Mouse (Mus musculus) intestine, postnatal 0 days (tissue): ENCODE data around the gene Tceal3. TPM values are rescaled to one million over a fixed set of nuclear protein-coding genes. Genes with fewer than 3 reads are reported as not detected.
"Not testable (repeated sequence)": the region's sequence is repeated elsewhere in the genome, so short reads cannot be mapped to it uniquely, and the experiment has no call there.

ENCODE experiments used
- ATAC-seq: fragments of 200-750 bp; cut with Nextera tagmentation; 2 replicates; pipeline ENCODE4 v1.8.0; 2017; ENCODE audit warnings: mild to moderate bottlenecking, moderate TSS enrichment, moderate library complexity
- H3K27ac ChIP-seq: fragments of 300-500 bp; sonication (generic); 2 replicates; pipeline ENCODE4 v1.5.1; 2014; ENCODE audit warnings: mild to moderate bottlenecking, low read depth, low read length, moderate library complexity
- H3K27me3 ChIP-seq: fragments of 300-500 bp; sonication (generic); replicated peaks from 2 replicates; pipeline ENCODE4 v1.6.1; 2014; ENCODE audit warnings: low read length, mixed read lengths; ENCODE audit not compliant: control insufficient read depth, insufficient read depth
- H3K36me3 ChIP-seq: fragments of 300-500 bp; sonication (generic); 2 replicates; pipeline ENCODE4 v1.6.1; 2014; ENCODE audit warnings: mild to moderate bottlenecking, moderate library complexity; ENCODE audit not compliant: control insufficient read depth, insufficient read depth
- H3K4me1 ChIP-seq: fragments of 300-500 bp; sonication (generic); replicated peaks from 2 replicates; pipeline ENCODE4 v1.6.1; 2014; ENCODE audit warnings: antibody characterized with exemption, low read length, mixed read lengths; ENCODE audit not compliant: control insufficient read depth, insufficient read depth
- H3K4me2 ChIP-seq: fragments of 300-500 bp; sonication (generic); replicated peaks from 2 replicates; pipeline ENCODE4 v1.6.1; 2014; ENCODE audit warnings: low read depth, mild to moderate bottlenecking, moderate library complexity
- H3K4me3 ChIP-seq: fragments of 300-500 bp; sonication (generic); 2 replicates; pipeline ENCODE4 v1.5.1; 2014; ENCODE audit warnings: low read depth, low read length
- H3K9ac ChIP-seq: fragments of 300-500 bp; sonication (generic); 2 replicates; pipeline ENCODE4 v1.6.1; 2014; ENCODE audit warnings: mild to moderate bottlenecking, low read depth, low read length
- H3K9me3 ChIP-seq: fragments of 300-500 bp; sonication (generic); 2 replicates; pipeline ENCODE4 v1.6.1; 2016; ENCODE audit warnings: mixed run types; ENCODE audit not compliant: control insufficient read depth
- CTCF ChIP-seq: sonication (generic); IDR thresholded peaks from 2 replicates; pipeline ENCODE4 v1.5.1; 2016; ENCODE audit warnings: low read depth, mild to moderate bottlenecking, control low read depth, antibody characterized with exemption, moderate library complexity
- WGBS: fragments of 180-500 bp; shearing (Covaris S2); extraction: QIAGEN DNeasy Blood & Tissue Kit; methylation state at CpG from one replicate; pipeline ENCODE4 v1.1.7; 2014; 5-methylcytosine and 5-hydroxymethylcytosine counted together
- polyA plus RNA-seq: library from polyadenylated mRNA; unstranded; fragments of >200 nt; fragmentation: Nextera tagmentation; extraction: Ambion mirVana; gene quantifications from 2 replicates; pipeline ENCODE4 v1.2.1, GENCODE M21; 2015

Tceal3 gene
- polyA plus RNA-seq, 1 experiment from 2014 or later: 4.6 TPM

DNA sequence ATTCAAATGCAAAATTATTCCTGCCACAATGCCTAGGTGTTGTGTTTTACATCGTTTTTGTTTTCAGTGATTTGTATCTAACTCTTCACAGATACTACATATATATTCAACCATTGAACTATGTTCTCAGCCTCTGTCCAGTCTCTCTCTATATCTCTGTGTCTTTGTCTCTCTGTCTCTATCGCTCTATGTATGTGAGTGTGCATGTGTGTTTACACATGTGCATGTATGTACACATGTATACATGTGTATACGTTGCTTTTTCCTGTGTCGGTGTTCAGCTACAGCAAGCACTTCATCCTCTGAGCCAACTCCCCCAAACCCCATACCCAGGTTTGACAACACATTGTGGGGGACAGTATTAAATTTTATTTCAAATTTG lies 101.6 kb downstream of the Tceal3 start:
- no peak overlapping the region for H3K27ac ChIP-seq
- no peak for TF ChIP-seq CTCF
- no peak overlapping the region for H3K9ac ChIP-seq
- 80% methylated on average over 4 of the region's 4 CpGs for WGBS
- no peaks in the 10 kb centered on the region for H3K36me3 ChIP-seq
- H3K4me1 ChIP-seq: no peaks in the 10 kb centered on the region
- H3K4me3 ChIP-seq: no peak overlapping the region
- H3K4me2 ChIP-seq: no peak overlapping the region
- no peaks in the 10 kb centered on the region for H3K9me3 ChIP-seq
- ATAC-seq: no peak
- no peaks in the 10 kb centered on the region for H3K27me3 ChIP-seq

DNA sequence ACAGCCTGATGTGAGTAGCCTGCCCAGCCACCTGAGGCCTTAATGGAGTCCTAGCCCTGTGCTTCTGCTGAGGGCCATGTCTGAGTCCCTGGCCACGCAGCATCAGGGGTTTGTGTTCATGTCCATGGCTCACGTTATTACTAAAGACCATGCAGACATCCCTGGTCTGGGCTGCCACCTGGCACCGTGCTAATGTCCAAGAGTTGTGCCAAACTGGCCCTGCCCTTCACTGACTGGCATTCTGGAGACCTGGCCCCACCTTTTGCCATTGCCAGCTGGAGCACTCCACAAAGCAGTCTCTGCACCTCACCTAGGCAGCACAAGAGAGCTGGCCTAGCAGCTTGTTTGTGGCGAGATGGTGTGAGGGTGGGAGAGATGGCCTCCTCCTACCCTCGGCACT lies 102.6 kb downstream of the Tceal3 start:
- Histone ChIP-seq H3K27me3 (no peaks in the 10 kb centered on the region), H3K4me3 (no peak overlapping the region), H3K36me3 (no peaks in the 10 kb centered on the region), H3K9ac (no peak overlapping the region), H3K27ac (no peak overlapping the region), H3K4me1 (no peaks in the 10 kb centered on the region), H3K4me2 (no peak overlapping the region), H3K9me3 (no peaks in the 10 kb centered on the region)
- WGBS: 79% methylated on average over 5 of the region's 5 CpGs
- ATAC-seq: no peak
- no peak for TF ChIP-seq CTCF

DNA sequence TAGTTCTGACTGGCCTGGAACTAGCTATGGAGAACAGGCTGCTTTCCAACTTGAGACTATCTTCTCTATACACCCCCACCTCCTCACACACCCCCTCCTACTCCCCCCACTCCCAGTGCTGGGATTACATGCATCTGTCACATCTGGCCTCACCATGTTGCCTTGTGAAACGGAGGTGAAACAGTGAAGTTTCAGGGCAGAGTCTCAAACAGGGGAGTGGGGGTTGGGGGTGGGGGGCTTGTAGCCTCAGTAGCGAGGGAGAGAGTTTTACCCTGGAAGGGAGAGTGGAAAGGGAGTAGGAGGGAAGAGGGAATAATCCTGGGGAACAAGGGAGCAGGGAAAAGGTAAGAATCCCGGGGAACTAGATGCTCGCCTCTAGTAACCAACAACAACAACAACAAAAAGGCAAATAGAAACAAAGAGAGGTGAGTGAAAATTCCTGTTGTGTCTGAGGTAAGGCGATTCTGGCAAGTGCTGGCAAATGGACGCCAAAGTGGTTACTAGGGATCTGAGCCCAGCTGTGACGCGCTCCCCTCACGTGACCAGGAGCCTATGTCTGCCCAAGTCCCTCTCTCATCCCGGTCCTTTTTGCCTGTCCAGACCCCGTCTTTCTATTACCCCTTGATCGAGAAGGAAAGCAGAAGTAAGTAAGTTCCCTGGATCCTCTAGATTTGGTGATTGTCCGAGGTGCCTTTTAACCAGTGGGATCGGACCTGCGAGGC lies 117.0 kb downstream of the Tceal3 start, which contains the start of gene Tceal1:
Tceal1 (plus strand) TSS at position 537 of the 722 bp plus-strand sequence.
- TF ChIP-seq CTCF: no peak
- H3K9ac ChIP-seq: peak within 1 kb of the TSS; percentile 46
- H3K27me3 ChIP-seq: no peaks in the 10 kb centered on the region
- peak within 1 kb of the TSS; percentile 68 for H3K4me2 ChIP-seq
- no peaks in the 10 kb centered on the region for H3K4me1 ChIP-seq
- no peaks in the 10 kb centered on the region for H3K9me3 ChIP-seq
- no peaks in the 10 kb centered on the region for H3K36me3 ChIP-seq
- H3K4me3 ChIP-seq: peak within 1 kb of the TSS; percentile 51
- H3K27ac ChIP-seq: peak within 1 kb of the TSS; percentile 60; the same call in 1 of the 2 replicates
- WGBS: 36% methylated on average over 15 of the region's 15 CpGs
- peak; percentile 68; the same call in 1 of the 2 replicates for ATAC-seq

DNA sequence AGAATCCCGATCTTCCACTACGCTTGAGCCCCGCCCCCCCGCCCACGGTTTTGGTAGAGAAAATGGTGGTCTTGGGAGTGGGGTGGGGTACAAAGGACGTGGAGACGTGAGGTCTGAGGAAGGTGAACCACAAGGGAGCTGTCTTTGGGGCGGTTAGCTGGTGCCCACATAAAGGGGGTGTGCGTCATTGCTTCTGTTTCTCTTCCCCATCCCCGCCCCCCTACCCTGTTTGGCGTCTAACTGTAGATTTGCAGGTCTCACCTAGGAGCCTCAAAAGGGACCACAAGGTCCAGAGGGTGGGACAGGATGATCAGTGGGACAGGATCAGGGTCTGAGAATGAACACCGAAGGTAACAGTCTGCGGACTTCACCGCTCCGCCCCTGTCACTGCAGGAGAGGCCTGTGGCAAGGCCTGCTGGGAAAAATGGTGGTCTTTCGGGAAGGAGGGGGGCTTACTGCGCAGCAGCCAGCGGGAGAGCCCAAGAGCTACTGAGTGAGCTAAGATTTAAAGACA lies 117.6 kb downstream of the Tceal3 start:
- Histone ChIP-seq H3K4me3 (peak overlapping the region; percentile 51), H3K27me3 (no peaks in the 10 kb centered on the region), H3K9ac (peak overlapping the region; percentile 46), H3K9me3 (no peaks in the 10 kb centered on the region), H3K36me3 (no peaks in the 10 kb centered on the region), H3K4me2 (peak overlapping the region; percentile 68), H3K27ac (peak overlapping the region; percentile 60; the same call in 1 of the 2 replicates), H3K4me1 (no peaks in the 10 kb centered on the region)
- peak; percentile 45; the same call in 1 of the 2 replicates for ATAC-seq
- TF ChIP-seq CTCF: no peak
- WGBS: 15% methylated on average over 17 of the region's 18 CpGs

DNA sequence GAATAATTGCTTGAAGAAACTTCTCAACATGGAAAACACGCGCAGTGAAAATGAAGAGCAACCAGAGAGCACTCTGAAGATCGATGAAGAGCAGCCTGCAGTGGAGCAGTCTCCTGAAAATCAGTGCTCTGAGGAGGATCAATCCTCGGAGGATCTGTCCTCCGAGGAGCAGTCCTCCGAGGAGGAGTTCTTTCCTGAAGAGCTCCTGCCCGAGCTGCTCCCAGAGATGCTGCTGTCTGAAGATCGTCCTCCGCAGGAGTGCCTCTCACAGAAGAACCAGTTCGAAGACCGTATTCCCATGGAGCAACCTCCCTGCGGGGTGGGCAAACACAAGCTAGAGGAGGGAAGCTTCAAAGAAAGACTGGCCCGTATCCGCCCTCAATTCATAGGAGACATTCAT lies 118.1 kb downstream of the Tceal3 start:
- WGBS: 28% methylated on average over 14 of the region's 14 CpGs
- Histone ChIP-seq H3K4me2 (peak overlapping the region; percentile 68), H3K4me1 (no peaks in the 10 kb centered on the region), H3K9ac (peak overlapping the region; percentile 46; the same call in 1 of the 2 replicates), H3K27ac (no peak overlapping the region), H3K9me3 (no peaks in the 10 kb centered on the region), H3K36me3 (no peaks in the 10 kb centered on the region), H3K27me3 (no peaks in the 10 kb centered on the region), H3K4me3 (peak overlapping the region; percentile 51)
- no peak for TF ChIP-seq CTCF
- ATAC-seq: no peak

DNA sequence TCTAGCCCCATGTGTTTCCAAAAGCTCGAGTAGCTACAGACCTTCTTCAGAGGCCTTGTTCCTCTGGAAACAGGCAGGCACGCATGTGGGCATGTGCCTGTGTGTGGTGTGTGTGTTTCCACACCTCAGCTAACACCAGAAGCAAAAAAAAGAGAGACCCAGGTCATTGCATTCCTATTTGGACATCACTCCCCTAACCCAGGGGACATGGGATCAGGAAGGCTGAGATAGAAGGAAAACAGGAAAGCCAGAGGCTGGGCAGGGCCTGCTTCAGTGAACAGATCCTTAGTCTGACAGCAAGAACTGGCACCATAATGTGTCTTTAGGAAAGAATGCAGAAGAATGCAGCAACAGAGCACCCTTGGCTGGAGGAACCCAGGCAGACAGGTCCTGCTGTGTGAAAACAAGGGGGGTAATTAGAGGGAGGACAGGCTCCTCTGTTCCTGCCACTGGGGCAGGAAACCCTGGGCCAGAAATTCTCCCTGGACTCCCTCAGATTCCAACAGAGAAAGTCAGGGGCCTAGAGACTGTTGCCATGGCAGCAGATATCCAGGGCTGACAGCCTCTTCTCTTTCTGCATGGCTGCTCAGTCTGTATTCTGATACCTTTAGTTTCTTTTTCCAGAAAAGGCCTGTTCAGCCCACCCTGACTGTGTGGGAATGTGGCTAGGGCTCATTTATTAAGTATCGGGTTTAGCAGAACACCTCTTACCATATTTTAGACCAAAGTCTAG lies 124.3 kb downstream of the Tceal3 start:
- H3K9me3 ChIP-seq, H3K36me3 ChIP-seq, H3K27ac ChIP-seq, H3K4me3 ChIP-seq, H3K9ac ChIP-seq, H3K4me2 ChIP-seq, ATAC-seq, H3K4me1 ChIP-seq, H3K27me3 ChIP-seq: not testable (repeated sequence)
- 72% methylated on average over 3 of the region's 3 CpGs for WGBS

Other genes starting within 250 kb of the Tceal3 start
- gene Kir3dl1, start 72.8 kb upstream of the Tceal3 start, polyA plus RNA-seq: not detected in 2 replicates
- not detected in 2 replicates for gene Kir3dl2, start 46.8 kb upstream of the Tceal3 start, polyA plus RNA-seq
- 5.8 and 6.1 TPM in 2 replicates for gene Tceal1, start 117.1 kb downstream of the Tceal3 start, polyA plus RNA-seq
- 459 and 483 TPM in 2 replicates for gene Morf4l2, start 152.8 kb downstream of the Tceal3 start, polyA plus RNA-seq
- gene Glra4, start 189.3 kb downstream of the Tceal3 start, polyA plus RNA-seq: not detected in 2 replicates
- 1.9 and 3.0 TPM in 2 replicates for gene Plp1, start 231.8 kb downstream of the Tceal3 start, polyA plus RNA-seq